Mouse (Mus musculus) hindbrain, embryonic 16.5 days (tissue): ENCODE measurements around the gene Igf1. TPM values are rescaled to one million over a fixed set of nuclear protein-coding genes. Genes with fewer than 3 reads are reported as not detected.

Experiments
- ATAC-seq: fragments of 200-750 bp; cut with Nextera tagmentation; 2 replicates; pipeline ENCODE4 v1.8.0; 2017; ENCODE audit warnings: moderate TSS enrichment, moderate library complexity
- H3K27ac ChIP-seq: fragments of 300-500 bp; sonication (generic); 2 replicates; pipeline ENCODE4 v1.5.1; 2014; ENCODE audit warnings: low read depth, mild to moderate bottlenecking, control low read depth, low read length, moderate library complexity
- H3K27me3 ChIP-seq: fragments of 300-500 bp; sonication (generic); replicated peaks from 2 replicates; pipeline ENCODE4 v1.6.1; 2014; ENCODE audit warnings: low read length; ENCODE audit not compliant: control insufficient read depth, insufficient read depth
- H3K36me3 ChIP-seq: fragments of 300-500 bp; sonication (generic); 2 replicates; pipeline ENCODE4 v1.6.1; 2014; ENCODE audit warnings: mild to moderate bottlenecking, low read length, moderate library complexity, mixed read lengths; ENCODE audit not compliant: control insufficient read depth, insufficient read depth
- H3K4me1 ChIP-seq: fragments of 300-500 bp; sonication (generic); 2 replicates; pipeline ENCODE4 v1.6.1; 2014; ENCODE audit warnings: low read depth, low read length; ENCODE audit not compliant: control insufficient read depth, insufficient read depth
- H3K4me2 ChIP-seq: fragments of 300-500 bp; sonication (generic); 2 replicates; pipeline ENCODE4 v1.6.1; 2014; ENCODE audit warnings: mild to moderate bottlenecking, low read length, control low read depth, moderate library complexity
- H3K4me3 ChIP-seq: fragments of 300-500 bp; sonication (generic); 2 replicates; pipeline ENCODE4 v1.5.1; 2014; ENCODE audit warnings: mild to moderate bottlenecking, low read length, control low read depth, moderate library complexity
- H3K9ac ChIP-seq: fragments of 300-500 bp; sonication (generic); 2 replicates; pipeline ENCODE4 v1.6.1; 2014; ENCODE audit warnings: low read depth, mild to moderate bottlenecking, control low read depth, low read length, moderate library complexity
- H3K9me3 ChIP-seq: fragments of 300-500 bp; sonication (generic); 2 replicates; pipeline ENCODE4 v1.6.1; 2014; ENCODE audit warnings: mild to moderate bottlenecking, low read length, moderate library complexity; ENCODE audit not compliant: control insufficient read depth
- WGBS: fragments of 180-500 bp; shearing (Covaris S2); extraction: QIAGEN DNeasy Blood & Tissue Kit; methylation state at CpG from one replicate; pipeline ENCODE4 v1.1.7; 2014; 5-methylcytosine and 5-hydroxymethylcytosine counted together
- polyA plus RNA-seq: library from polyadenylated mRNA; unstranded; fragments of >200 nt; fragmentation: Nextera tagmentation; extraction: Ambion mirVana; gene quantifications from 2 replicates; pipeline ENCODE4 v1.2.1, GENCODE M21; 2015

The Igf1 gene
- polyA plus RNA-seq, 1 experiment from 2014 or later: 15.7 TPM

GRCm38 (mm10) chr10:87885326-87886040 lies 27.4 kb downstream of the Igf1 start:
- H3K27me3 ChIP-seq: no peaks in the 10 kb centered on the region
- no peak for ATAC-seq
- no peaks in the 10 kb centered on the region for H3K9me3 ChIP-seq
- no peaks in the 10 kb centered on the region for H3K36me3 ChIP-seq
- no peak overlapping the region for H3K27ac ChIP-seq
- no peak overlapping the region for H3K4me2 ChIP-seq
- no peaks in the 10 kb centered on the region for H3K4me1 ChIP-seq
- no peak overlapping the region for H3K4me3 ChIP-seq
- 94% methylated on average over 2 of the region's 2 CpGs for WGBS
- H3K9ac ChIP-seq: no peak overlapping the region

- H3K4me2 ChIP-seq: no peak overlapping the region
- no peak overlapping the region for H3K4me3 ChIP-seq
- H3K9me3 ChIP-seq: no peaks in the 10 kb centered on the region
- H3K36me3 ChIP-seq: no peaks in the 10 kb centered on the region
- no peaks in the 10 kb centered on the region for H3K27me3 ChIP-seq
- no peaks in the 10 kb centered on the region for H3K4me1 ChIP-seq
- no peak for ATAC-seq
- no peak overlapping the region for H3K27ac ChIP-seq
- no peak overlapping the region for H3K9ac ChIP-seq
Observed at GRCm38 (mm10) chr10:87889850-87890249, 31.8 kb downstream of the Igf1 start.

- no peak for ATAC-seq
- Histone ChIP-seq H3K27me3 (no peaks in the 10 kb centered on the region), H3K36me3 (no peaks in the 10 kb centered on the region), H3K4me1 (no peaks in the 10 kb centered on the region), H3K27ac (no peak overlapping the region), H3K4me2 (no peak overlapping the region), H3K4me3 (no peak overlapping the region), H3K9me3 (no peaks in the 10 kb centered on the region), H3K9ac (no peak overlapping the region)
Observed at GRCm38 (mm10) chr10:87892256-87892655, 34.2 kb downstream of the Igf1 start.

DNA sequence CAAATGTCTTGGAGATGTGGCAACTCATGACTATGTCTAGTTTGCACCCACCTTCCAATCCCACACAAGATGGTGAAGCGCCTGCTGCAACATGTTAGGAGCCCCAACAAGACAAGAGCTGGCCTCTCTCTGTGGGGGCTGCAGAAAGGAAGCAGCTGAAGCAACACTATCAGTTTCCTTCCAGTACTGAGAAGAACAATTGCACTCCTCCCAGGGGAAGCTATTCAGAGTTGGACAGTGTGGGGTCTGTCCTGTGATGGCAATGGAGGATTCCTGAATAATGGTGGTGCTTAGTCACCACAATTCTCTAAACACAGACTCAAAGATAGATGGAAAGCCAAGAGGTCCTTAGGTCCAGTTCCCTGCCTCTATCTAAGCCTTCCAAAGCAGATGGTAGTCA lies 35.2 kb downstream of the Igf1 start:
- no peak overlapping the region for H3K27ac ChIP-seq
- H3K36me3 ChIP-seq: no peaks in the 10 kb centered on the region
- no peak for ATAC-seq
- H3K27me3 ChIP-seq: no peaks in the 10 kb centered on the region
- 90% methylated on average over 1 of the region's 1 CpGs for WGBS
- no peaks in the 10 kb centered on the region for H3K9me3 ChIP-seq
- H3K4me3 ChIP-seq: no peak overlapping the region
- H3K4me1 ChIP-seq: no peaks in the 10 kb centered on the region
- H3K4me2 ChIP-seq: no peak overlapping the region
- H3K9ac ChIP-seq: no peak overlapping the region

GRCm38 (mm10) chr10:87894461-87895120 lies 36.5 kb downstream of the Igf1 start:
- Histone ChIP-seq H3K9me3 (no peaks in the 10 kb centered on the region), H3K4me3 (no peak overlapping the region), H3K27ac (no peak overlapping the region), H3K9ac (no peak overlapping the region), H3K36me3 (no peaks in the 10 kb centered on the region), H3K27me3 (no peaks in the 10 kb centered on the region), H3K4me1 (no peaks in the 10 kb centered on the region), H3K4me2 (no peak overlapping the region)
- 90% methylated on average over 4 of the region's 4 CpGs for WGBS
- ATAC-seq: no peak

DNA sequence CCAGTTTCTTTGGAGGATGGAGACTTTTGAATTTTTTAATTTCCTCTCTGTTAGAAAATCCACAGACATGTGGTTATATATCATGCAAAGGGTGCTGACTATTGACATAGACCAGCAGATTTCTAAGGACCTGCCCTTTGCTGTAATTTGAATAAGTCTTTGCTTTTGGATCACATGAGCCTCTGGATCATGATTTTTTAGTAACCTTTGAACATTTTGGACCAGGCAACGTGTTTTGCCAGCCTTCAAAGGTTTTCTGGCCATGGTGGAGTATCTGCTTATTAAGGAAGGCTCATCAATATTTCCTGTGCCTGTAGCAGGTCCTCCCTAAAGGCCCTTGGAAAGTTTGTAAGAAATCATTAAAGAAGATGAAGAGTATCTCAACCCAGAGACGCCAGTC lies 37.3 kb downstream of the Igf1 start:
- H3K27ac ChIP-seq: no peak overlapping the region
- WGBS: 63% methylated on average over 2 of the region's 2 CpGs
- no peak for ATAC-seq
- no peaks in the 10 kb centered on the region for H3K4me1 ChIP-seq
- no peaks in the 10 kb centered on the region for H3K9me3 ChIP-seq
- no peaks in the 10 kb centered on the region for H3K36me3 ChIP-seq
- H3K4me2 ChIP-seq: no peak overlapping the region
- H3K27me3 ChIP-seq: no peaks in the 10 kb centered on the region
- H3K4me3 ChIP-seq: no peak overlapping the region
- no peak overlapping the region for H3K9ac ChIP-seq

GRCm38 (mm10) chr10:87897331-87897730 lies 39.3 kb downstream of the Igf1 start:
- Histone ChIP-seq H3K4me3 (no peak overlapping the region), H3K27ac (no peak overlapping the region), H3K36me3 (no peaks in the 10 kb centered on the region), H3K27me3 (no peaks in the 10 kb centered on the region), H3K4me2 (no peak overlapping the region), H3K9me3 (no peaks in the 10 kb centered on the region), H3K4me1 (no peaks in the 10 kb centered on the region), H3K9ac (no peak overlapping the region)
- no peak for ATAC-seq
- 93% methylated on average over 4 of the region's 4 CpGs for WGBS

DNA sequence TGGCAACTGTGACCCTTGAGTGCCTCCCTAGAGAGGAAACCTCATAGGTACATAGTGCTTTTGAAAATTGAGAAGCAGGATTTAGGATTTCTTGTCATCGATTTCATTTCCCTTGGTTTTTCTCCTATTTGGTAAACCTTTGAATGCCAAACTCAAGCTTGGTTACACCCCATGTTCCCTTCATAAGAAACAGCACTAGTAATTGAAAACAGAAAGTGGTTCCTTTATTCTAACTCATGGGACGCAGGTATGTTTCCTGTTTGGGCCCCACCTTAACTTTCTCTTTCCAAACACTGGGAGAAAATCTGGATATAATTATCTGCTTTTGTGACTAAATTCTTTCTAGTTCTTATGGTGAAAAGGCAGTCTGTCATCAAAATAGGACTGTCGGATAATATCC lies 40.8 kb downstream of the Igf1 start:
- Histone ChIP-seq H3K9ac (no peak overlapping the region), H3K27ac (no peak overlapping the region), H3K4me3 (no peak overlapping the region), H3K27me3 (no peaks in the 10 kb centered on the region), H3K4me2 (no peak overlapping the region), H3K9me3 (no peaks in the 10 kb centered on the region), H3K4me1 (no peaks in the 10 kb centered on the region), H3K36me3 (no peaks in the 10 kb centered on the region)
- no peak for ATAC-seq
- 83% methylated on average over 3 of the region's 3 CpGs for WGBS

- no peak overlapping the region for H3K27ac ChIP-seq
- H3K4me2 ChIP-seq: no peak overlapping the region
- H3K4me3 ChIP-seq: no peak overlapping the region
- 68% methylated on average over 7 of the region's 7 CpGs for WGBS
- no peaks in the 10 kb centered on the region for H3K36me3 ChIP-seq
- no peak for ATAC-seq
- H3K4me1 ChIP-seq: no peaks in the 10 kb centered on the region
- no peak overlapping the region for H3K9ac ChIP-seq
- H3K9me3 ChIP-seq: no peaks in the 10 kb centered on the region
- no peaks in the 10 kb centered on the region for H3K27me3 ChIP-seq
Observed at GRCm38 (mm10) chr10:87901916-87902315, 43.9 kb downstream of the Igf1 start.
